Mouse (Mus musculus): ENCODE results near the gene Atf7ip.

Atf7ip gene

GRCm38 (mm10) chr6:136650664-136651063 is 144.7 kb downstream of the Atf7ip start:
- DNase-seq: no peak

GRCm38 (mm10) chr6:136653331-136653730 is 147.4 kb downstream of the Atf7ip start:
- no peak for DNase-seq

GRCm38 (mm10) chr6:136654470-136654869 is 148.5 kb downstream of the Atf7ip start:
- DNase-seq: no peak

GRCm38 (mm10) chr6:136655786-136656185 is 149.8 kb downstream of the Atf7ip start:
- no peak for DNase-seq

- no peak for DNase-seq
These were observed 152.3 kb downstream of the Atf7ip start for GRCm38 (mm10) chr6:136658303-136658702.

GRCm38 (mm10) chr6:136659226-136659625 is 153.3 kb downstream of the Atf7ip start:
- DNase-seq: no peak
